Mouse (Mus musculus) small intestine, adult 2 months (tissue): ENCODE data around the gene Atp9a.

Experiments
- CTCF ChIP-seq: fragments of 200-500 bp; IDR thresholded peaks from 2 replicates; pipeline ENCODE4 v1.5.1; 2012; ENCODE audit warnings: low read depth, mild to moderate bottlenecking, control low read depth, inconsistent platforms, low read length, moderate library complexity, mixed read lengths; ENCODE audit not compliant: insufficient replicate concordance, insufficient read length; ENCODE audit errors: extremely low read depth
- POLR2A ChIP-seq: fragments of 200-500 bp; IDR thresholded peaks from 2 replicates; pipeline ENCODE4 v1.6.1; 2012; ENCODE audit warnings: low read depth, mild to moderate bottlenecking, control low read depth, inconsistent platforms, low read length, moderate library complexity

DNA sequence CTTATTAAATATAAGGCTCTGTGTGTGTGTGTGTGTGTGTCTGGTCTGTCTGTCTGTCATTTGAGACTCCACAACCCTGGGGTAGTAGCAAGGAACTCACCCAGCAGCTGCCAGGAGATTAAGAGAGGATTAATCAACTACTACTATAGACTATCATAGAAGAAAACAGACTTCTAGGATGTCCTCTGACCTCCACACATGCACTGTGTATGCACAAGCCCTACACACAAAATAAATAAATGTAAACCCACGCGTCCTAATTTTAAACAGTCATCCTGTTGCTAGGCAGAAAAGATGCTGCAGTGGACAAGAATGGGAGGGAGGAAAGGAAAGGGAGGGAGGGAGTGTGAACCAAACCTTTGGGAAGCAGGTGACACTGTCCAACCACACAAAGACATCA is 23.9 kb downstream of the Atp9a start:
- no peak for TF ChIP-seq CTCF
- TF ChIP-seq POLR2A = no peak
